Mouse (Mus musculus) CH12.LX (cell line): ENCODE measurements around the gene Tex22.

Source experiments
- BHLHE40 ChIP-seq: IDR thresholded peaks from 2 replicates; pipeline ENCODE4 v1.6.1; 2011; ENCODE audit warnings: mild to moderate bottlenecking, low read depth, low read length, improper control_type of control experiment
- CTCF ChIP-seq, 2 experiments: IDR thresholded peaks in 1 of 2; conservative IDR thresholded peaks in 1 of 2; 2 replicates each; pipeline ENCODE4 v1.5.1; 2011 to 2012; ENCODE audit warnings: low read depth in 2 of 2, low read length in 2 of 2, improper control_type of control experiment in 1 of 2, inconsistent platforms in 1 of 2, mild to moderate bottlenecking in 1 of 2, moderate library complexity in 1 of 2
- ELF1 ChIP-seq: IDR thresholded peaks from 2 replicates; pipeline ENCODE4 v1.6.1; 2014; ENCODE audit warnings: low read depth, mild to moderate bottlenecking, inconsistent platforms, low read length, improper control_type of control experiment
- ETS1 ChIP-seq: conservative IDR thresholded peaks from 2 replicates; pipeline ENCODE4 v1.6.1; 2012; ENCODE audit warnings: low read depth, mild to moderate bottlenecking, inconsistent platforms, low read length, improper control_type of control experiment, moderate library complexity
- HCFC1 ChIP-seq: IDR thresholded peaks from 2 replicates; pipeline ENCODE4 v1.6.1; 2012; ENCODE audit warnings: low read depth, mild to moderate bottlenecking, inconsistent platforms, low read length, improper control_type of control experiment
- MAFK ChIP-seq: IDR thresholded peaks from 2 replicates; pipeline ENCODE4 v1.6.1; 2011; ENCODE audit warnings: low read length, improper control_type of control experiment; ENCODE audit not compliant: insufficient replicate concordance
- MYC ChIP-seq: IDR thresholded peaks from 2 replicates; pipeline ENCODE4 v1.6.1; 2011; ENCODE audit warnings: low read depth, mild to moderate bottlenecking, improper control_type of control experiment, low read length
- POLR2A ChIP-seq: IDR thresholded peaks from 2 replicates; pipeline ENCODE4 v1.6.1; 2011; ENCODE audit warnings: low read depth, mild to moderate bottlenecking, improper control_type of control experiment, low read length
- POLR2AphosphoS2 ChIP-seq: IDR thresholded peaks from 2 replicates; pipeline ENCODE4 v1.6.1; 2011; ENCODE audit warnings: low read depth, low read length, improper control_type of control experiment
- RAD21 ChIP-seq: IDR thresholded peaks from 2 replicates; pipeline ENCODE4 v1.6.1; 2011; ENCODE audit warnings: low read depth, mild to moderate bottlenecking, low read length, improper control_type of control experiment, moderate library complexity

DNA sequence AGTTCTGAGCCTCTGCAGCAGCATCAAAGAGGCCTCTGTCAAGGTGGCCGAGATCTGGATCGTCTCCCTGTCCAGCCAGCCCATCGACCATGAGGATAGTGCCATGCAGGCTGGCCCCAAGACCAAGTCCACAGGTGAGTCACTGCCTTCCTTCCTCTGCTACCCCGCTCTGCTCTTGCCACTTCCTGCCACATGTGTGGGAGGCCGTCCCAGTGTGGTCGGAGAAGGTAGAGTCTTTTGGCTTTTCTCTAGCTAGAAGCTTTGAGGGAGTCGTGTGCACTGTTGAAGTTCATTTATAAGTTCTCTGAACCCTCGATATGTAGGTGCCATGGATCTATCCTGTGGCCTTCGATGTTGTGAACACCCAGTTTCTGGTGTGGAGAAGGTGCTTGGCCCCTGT lies 24.5 kb upstream of the Tex22 start:
- no peak for TF ChIP-seq CTCF (conservative IDR thresholded peaks at IDR 0.05 in 1 of 2, IDR thresholded peaks at IDR 0.05 in 1 of 2; ENCODE audit: low read depth in 2 of 2, low read length in 2 of 2)
- no peak for TF ChIP-seq HCFC1
- TF ChIP-seq MAFK, result no peak
- no peak for TF ChIP-seq RAD21
- TF ChIP-seq MYC, result no peak
- no peak for TF ChIP-seq POLR2A
- TF ChIP-seq POLR2AphosphoS2, result no peak
- TF ChIP-seq ELF1, result no peak
- TF ChIP-seq ETS1, result no peak
- TF ChIP-seq BHLHE40, result no peak
